Mouse (Mus musculus): ENCODE results near the gene Zfp385a.

The Zfp385a gene

GRCm38 (mm10) chr15:103335488-103336235, 4.2 kb downstream of the Zfp385a start:
- no peak for DNase-seq

GRCm38 (mm10) chr15:103335040-103335439, 4.9 kb downstream of the Zfp385a start:
- DNase-seq = no peak

- no peak for DNase-seq
Observed at GRCm38 (mm10) chr15:103334194-103334593, 5.7 kb downstream of the Zfp385a start.

GRCm38 (mm10) chr15:103333738-103334137, 6.2 kb downstream of the Zfp385a start:
- DNase-seq = peak; percentile 97

- peak; percentile 94 for DNase-seq
Observed at GRCm38 (mm10) chr15:103333081-103333615, 6.7 kb downstream of the Zfp385a start.

GRCm38 (mm10) chr15:103323455-103324247, 16.2 kb downstream of the Zfp385a start:
- peak; percentile 99 for DNase-seq

GRCm38 (mm10) chr15:103323070-103323454, 16.8 kb downstream of the Zfp385a start:
- no peak for DNase-seq

GRCm38 (mm10) chr15:103322396-103322795, 17.5 kb downstream of the Zfp385a start:
- peak; percentile 95 for DNase-seq

- DNase-seq = peak; percentile 93
Observed at GRCm38 (mm10) chr15:103321076-103321475, 18.8 kb downstream of the Zfp385a start.

GRCm38 (mm10) chr15:103318201-103318816, 21.6 kb downstream of the Zfp385a start:
- DNase-seq = peak; percentile 98

GRCm38 (mm10) chr15:103317731-103318130, 22.2 kb downstream of the Zfp385a start:
- peak; percentile 94 for DNase-seq

- peak; percentile 96 for DNase-seq
Observed at GRCm38 (mm10) chr15:103317120-103317519, 22.8 kb downstream of the Zfp385a start.

GRCm38 (mm10) chr15:103315979-103316776, 23.7 kb downstream of the Zfp385a start:
- peak; percentile 99 for DNase-seq

- peak; percentile 97 for DNase-seq
Observed at GRCm38 (mm10) chr15:103315011-103315502, 24.8 kb downstream of the Zfp385a start.

- DNase-seq = peak; percentile 94
Observed at GRCm38 (mm10) chr15:103314181-103314580, 25.7 kb downstream of the Zfp385a start.

- DNase-seq = peak; percentile 95
Observed at GRCm38 (mm10) chr15:103313495-103314095, 26.3 kb downstream of the Zfp385a start.

- DNase-seq = no peak
Observed at GRCm38 (mm10) chr15:103310365-103310910, 29.5 kb downstream of the Zfp385a start, which contains the start of gene Gpr84. Gene Gpr84, minus strand, starts transcription at chr15:103310612.

- DNase-seq = peak; percentile 92
Observed at GRCm38 (mm10) chr15:103308876-103309580, 30.9 kb downstream of the Zfp385a start.

GRCm38 (mm10) chr15:103308056-103308875, 31.6 kb downstream of the Zfp385a start:
- peak; percentile 91 for DNase-seq

- DNase-seq = peak; percentile 98
Observed at GRCm38 (mm10) chr15:103307125-103307524, 32.8 kb downstream of the Zfp385a start.
